Mouse (Mus musculus) skeletal muscle tissue, adult 2 months (tissue): ENCODE measurements around the gene Cacna1i.
A peak's percentile ranks its signal among the peaks of the same experiment; 100 is the strongest.

Experiments
- DNase-seq: peaks from one replicate; pipeline ENCODE4 v3.0.0-alpha.2; 2012; ENCODE audit warnings: low read depth, low spot score

Gene Cacna1i

DNA sequence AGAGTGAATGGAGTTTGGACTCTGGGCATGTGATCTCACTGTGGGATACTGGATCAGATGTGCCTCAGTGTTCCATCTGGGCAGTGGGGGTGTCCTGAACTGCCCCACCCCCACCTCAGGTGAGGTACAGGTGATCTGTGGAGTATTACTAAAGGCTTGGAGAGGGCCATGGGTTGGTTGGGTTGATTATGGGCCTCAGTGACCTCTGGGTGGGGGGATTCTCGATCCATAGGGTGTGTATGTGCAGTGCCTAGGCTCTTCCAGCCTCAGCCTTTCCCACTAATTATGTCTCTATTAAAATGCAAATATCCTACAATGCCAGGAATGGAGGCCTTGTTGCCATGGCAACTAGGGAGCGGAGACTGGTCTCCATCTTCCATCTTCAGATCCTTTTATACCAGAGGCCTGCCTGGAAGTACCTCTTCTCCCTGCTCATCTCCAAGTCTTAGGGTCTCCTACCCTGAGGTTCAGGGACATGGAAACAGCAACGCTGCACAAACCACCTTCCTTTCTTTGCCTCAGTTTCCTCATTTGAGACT, 15.1 kb upstream of the Cacna1i start:
- no peak for DNase-seq

- DNase-seq, result no peak
Measured at GRCm38 (mm10) chr15:80277107-80277506, 9.9 kb upstream of the Cacna1i start.

DNA sequence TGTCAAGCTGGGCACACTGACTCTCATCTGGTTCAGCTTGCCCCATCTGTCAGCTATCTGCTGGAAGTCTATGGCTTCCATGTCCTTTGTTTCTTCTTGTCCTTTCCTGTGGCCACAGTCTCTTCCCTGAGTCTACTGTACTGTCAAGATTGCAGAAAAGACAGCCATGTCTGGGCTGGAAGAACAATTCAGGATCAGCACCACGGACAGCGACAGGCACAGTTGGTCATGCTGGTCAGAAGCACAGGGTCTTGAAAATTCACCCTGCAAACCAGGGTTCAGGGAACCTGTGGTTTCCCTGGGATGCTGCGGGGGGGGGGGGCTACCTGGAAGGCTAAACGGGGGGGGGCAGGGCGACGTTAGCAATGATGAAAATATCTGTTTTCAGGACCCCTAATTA, 9.4 kb upstream of the Cacna1i start:
- no peak for DNase-seq

DNA sequence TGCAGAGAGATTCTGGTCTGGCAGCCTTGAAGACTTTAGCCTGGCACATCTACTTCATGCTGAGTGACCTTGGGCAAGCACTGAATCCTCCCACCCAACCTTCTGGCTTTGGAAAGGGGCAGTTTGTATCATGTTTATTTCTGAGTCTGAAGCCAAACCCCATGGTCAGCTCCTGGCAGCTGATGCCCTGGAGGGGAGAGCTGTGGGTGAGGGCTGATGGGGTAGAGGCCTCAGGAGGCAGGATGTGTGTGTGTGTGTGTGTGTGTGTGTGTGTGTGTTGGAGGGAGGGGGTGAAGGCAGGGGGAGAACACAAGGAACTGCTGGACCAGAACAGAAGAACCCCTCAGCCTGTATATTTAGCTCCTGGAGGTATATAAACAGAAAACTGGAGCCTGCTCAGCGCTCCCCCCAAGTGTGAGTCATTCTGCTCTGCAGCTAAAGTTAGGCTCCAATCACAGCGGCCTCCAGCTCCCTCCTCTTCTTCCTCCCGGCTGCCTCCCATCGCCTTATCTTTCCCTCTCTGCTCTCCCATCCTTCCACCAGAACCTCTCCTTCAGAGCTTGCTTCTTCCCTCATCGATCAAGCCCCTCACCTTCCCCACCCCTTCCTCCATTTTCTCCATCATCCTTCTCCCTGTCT, 8.8 kb upstream of the Cacna1i start:
- no peak for DNase-seq

DNA sequence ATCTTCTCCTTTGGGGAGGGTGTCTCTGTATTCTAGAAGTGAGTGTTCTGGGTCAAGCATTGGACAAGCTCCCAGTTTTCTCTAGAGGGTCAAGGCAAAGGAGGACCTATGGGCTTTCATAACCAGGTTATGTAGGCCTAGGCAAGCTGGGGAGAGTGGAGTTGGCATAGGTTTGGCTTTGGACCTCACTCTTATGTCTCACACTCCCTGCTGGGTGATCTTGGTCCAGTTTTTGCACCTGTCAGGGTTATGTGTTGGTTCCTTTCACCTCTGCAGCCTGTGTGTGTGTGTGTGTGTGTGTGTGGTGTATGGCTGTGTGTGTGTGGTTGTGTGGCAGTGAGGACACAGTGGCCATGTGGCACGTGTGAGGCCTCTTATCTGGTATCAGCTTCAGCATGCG, 8.0 kb upstream of the Cacna1i start:
- no peak for DNase-seq

DNA sequence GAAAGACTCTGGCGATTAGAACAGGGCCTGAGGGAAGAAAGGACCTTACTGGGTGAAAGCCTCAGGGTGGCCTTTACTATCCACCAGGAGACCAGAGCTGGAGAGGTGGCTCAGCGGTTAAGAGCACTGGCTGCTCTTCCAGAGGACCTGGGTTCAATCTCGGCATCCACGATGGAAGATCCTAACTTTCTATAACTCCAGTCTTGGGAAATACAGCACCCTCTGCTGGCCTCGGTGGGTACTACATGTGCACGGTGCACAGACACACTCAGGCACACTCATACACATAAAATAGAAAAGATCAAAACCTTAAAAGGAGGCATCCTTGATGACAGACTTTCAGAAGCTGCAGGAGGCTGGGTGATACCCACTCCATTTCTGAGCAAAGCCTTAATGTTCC, 6.4 kb upstream of the Cacna1i start:
- no peak for DNase-seq

DNA sequence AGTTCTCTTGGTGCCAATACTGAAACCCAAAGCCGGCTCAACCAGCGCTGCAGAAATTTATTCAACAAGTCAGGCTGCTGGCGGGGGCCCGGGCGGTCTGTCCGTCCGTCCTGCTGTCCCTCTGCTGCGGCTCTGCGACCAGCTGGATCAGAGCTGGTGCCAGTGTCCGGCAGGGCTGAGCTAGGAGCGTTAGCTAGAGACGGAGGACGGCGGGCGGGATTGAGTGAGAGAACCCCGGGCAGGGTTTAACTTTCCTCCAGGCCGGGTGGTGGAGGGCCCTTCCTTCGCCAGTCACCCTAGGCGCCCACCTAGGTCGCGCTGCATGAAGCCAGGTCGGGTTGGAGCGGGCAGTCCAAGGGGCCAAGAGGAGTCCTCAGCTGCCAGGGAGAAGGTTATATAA, 998 bp downstream of the Cacna1i start:
- DNase-seq, result no peak

GRCm38 (mm10) chr15:80289436-80289835, 2.4 kb downstream of the Cacna1i start:
- peak; percentile 44 for DNase-seq

GRCm38 (mm10) chr15:80297146-80297545, 10.1 kb downstream of the Cacna1i start:
- DNase-seq, result no peak

GRCm38 (mm10) chr15:80303779-80304178, 16.7 kb downstream of the Cacna1i start:
- no peak for DNase-seq

GRCm38 (mm10) chr15:80304188-80304587, 17.1 kb downstream of the Cacna1i start:
- DNase-seq, result no peak

DNA sequence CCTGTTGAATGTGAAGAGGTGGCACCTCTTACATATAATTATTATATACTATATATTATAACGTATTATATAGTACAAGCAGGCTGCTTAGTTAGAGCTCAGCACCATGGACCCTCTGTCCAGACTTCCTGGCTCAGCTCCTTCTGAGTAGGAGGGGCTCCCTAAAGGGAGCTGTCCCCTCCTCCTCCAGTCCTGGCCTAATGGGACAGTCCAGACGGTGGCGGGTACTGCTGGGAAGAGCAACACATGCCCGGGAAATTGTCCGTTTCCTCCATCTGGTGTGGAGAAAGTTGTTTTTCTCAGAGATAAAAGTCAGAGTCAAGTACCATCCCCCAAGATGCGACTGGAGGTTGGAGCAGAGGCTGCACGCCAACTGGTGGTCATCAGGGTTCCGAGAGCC, 19.1 kb downstream of the Cacna1i start:
- no peak for DNase-seq

GRCm38 (mm10) chr15:80314731-80315130, 27.7 kb downstream of the Cacna1i start:
- DNase-seq, result no peak

GRCm38 (mm10) chr15:80316966-80317634, 30.1 kb downstream of the Cacna1i start:
- no peak for DNase-seq

DNA sequence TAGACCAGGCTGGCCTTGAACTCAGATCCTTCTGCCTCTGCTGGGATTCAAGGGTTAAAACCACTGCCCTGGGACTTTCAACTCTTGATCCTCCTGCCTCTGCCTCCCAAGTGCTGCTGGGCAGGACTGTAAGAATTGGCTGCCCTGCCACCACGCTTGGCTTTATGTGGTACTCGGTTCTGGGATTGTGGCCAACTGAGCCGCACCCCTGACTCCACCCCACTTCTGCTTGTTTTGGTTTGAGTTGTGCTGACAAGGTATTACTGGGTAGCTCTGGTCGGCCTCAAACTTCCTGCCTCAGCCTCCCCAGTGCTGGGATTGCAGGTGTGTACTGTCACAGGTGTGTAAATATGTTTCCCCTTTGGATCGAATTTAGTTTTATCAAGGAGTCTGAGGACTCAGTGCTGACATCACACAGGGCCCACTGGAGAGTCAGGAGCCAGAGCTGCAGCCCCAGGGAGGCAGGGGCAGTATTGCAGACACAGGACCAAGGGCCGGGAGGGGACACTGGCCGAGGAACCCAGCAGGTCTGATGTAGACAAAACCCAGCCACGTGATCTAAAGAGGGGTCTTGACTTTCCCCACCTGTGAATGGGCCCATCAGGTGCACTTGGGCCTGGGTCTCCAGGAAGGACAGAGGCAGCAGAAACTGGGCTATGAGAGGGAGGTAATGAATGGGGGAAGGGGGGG, 30.9 kb downstream of the Cacna1i start:
- no peak for DNase-seq

DNA sequence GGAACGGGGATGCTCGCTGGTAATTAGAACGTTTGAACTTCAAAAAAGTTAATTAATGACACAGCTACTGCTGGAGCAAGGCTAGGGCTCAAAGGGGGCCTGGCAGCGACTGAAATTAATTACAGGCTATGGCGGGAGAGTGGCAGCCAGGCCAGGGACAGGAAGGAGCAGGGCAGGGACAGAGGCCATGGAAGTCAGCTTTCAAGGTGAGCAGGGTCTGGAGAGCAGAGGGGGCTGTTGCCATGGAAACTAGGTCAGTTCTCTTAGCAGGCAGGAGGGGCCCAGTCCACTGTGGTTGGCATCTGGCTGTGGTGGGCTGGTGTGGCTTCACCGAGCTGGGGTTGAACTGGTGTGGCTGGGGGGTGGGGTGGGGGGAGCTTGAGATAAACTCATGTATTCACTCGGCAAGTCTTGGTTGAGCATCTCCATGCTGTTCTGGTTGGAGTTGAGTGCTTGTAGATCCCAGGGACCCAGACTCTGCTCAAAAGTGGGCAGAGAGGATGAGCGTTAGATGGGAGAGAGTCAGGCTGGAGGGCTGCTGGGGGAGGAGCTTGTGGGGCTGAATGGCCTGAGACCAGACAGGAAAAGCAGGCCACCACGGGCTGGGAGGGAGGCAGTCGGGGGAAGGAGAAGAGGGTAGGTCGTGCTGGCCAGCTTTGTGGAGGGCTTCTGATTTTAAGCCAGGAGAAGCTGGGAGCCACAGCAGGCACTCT, 31.7 kb downstream of the Cacna1i start:
- no peak for DNase-seq

- DNase-seq, result no peak
Measured at GRCm38 (mm10) chr15:80319315-80319714, 32.3 kb downstream of the Cacna1i start.

DNA sequence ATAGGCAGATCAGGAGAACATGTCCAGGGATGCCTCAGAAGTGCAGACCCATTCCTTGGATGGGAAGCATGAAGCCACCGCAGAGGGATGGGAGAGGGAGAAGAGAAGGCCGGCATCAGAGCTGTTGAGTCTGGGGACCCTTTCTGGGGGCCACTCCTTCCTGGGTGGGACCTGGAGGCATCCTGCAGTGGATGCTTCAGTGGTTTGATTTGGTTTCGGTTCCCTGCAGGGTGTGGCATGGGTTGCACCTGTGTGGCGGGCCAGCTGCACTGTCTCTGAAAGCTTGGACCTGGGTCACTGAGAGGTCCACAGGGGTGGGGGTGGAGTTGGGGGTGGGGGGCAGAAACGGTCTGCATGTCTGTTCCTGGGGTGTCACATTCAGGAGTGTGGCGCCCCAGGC, 32.9 kb downstream of the Cacna1i start:
- no peak for DNase-seq

GRCm38 (mm10) chr15:80325207-80325606, 38.2 kb downstream of the Cacna1i start:
- DNase-seq, result no peak

- no peak for DNase-seq
Measured at GRCm38 (mm10) chr15:80325756-80326155, 38.7 kb downstream of the Cacna1i start.

DNA sequence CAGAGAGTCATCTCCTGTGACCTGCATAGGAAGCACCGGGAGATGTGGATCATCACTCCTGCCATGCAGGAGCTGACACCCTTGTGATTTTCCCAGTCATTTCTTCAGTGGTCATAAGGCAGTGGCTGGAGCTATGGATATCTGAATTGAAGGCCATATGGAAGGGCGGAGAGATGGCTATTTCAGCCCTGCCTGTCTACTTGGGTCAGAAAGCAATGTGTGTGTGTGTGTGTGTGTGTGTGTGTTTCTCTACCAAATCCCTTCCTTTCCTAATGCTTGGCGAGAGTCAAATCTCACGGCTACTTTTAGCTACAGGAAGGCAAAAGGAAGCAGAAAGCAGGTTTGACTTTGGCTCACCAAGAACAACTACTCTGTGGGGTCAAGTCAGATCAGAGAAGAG, 39.9 kb downstream of the Cacna1i start:
- DNase-seq, result no peak
